Mouse (Mus musculus) embryonic facial prominence, embryonic 12.5 days (tissue): ENCODE measurements around the gene Als2cl. TPM values are rescaled to one million over a fixed set of nuclear protein-coding genes. Genes with fewer than 3 reads are reported as not detected.

ENCODE experiments used
- ATAC-seq: fragments of 200-750 bp; cut with Nextera tagmentation; 2 replicates; pipeline ENCODE4 v1.8.0; 2017; ENCODE audit not compliant: insufficient number of reproducible peaks, insufficient read depth, low FRiP score, low TSS enrichment
- H3K27ac ChIP-seq: fragments of 300-500 bp; sonication (generic); 2 replicates; pipeline ENCODE4 v1.5.1; 2016; ENCODE audit warnings: mild to moderate bottlenecking
- H3K27me3 ChIP-seq: fragments of 300-500 bp; sonication (generic); 2 replicates; pipeline ENCODE4 v1.6.1; 2016; ENCODE audit warnings: mild to moderate bottlenecking, moderate library complexity
- H3K36me3 ChIP-seq: fragments of 300-500 bp; sonication (generic); 2 replicates; pipeline ENCODE4 v1.6.1; 2016; ENCODE audit warnings: mild to moderate bottlenecking
- H3K4me1 ChIP-seq: fragments of 300-500 bp; sonication (generic); 2 replicates; pipeline ENCODE4 v1.6.1; 2016
- H3K4me2 ChIP-seq: fragments of 300-500 bp; sonication (generic); replicated peaks from 2 replicates; pipeline ENCODE4 v1.6.1; 2016; ENCODE audit warnings: mild to moderate bottlenecking, moderate library complexity
- H3K4me3 ChIP-seq: fragments of 300-500 bp; sonication (generic); 2 replicates; pipeline ENCODE4 v1.5.1; 2016; ENCODE audit warnings: mild to moderate bottlenecking
- H3K9ac ChIP-seq: fragments of 300-500 bp; sonication (generic); 2 replicates; pipeline ENCODE4 v1.6.1; 2016; ENCODE audit warnings: mild to moderate bottlenecking, moderate library complexity
- H3K9me3 ChIP-seq: fragments of 300-500 bp; sonication (generic); 2 replicates; pipeline ENCODE4 v1.6.1; 2016; ENCODE audit warnings: mild to moderate bottlenecking, moderate library complexity
- WGBS: fragments of 180-500 bp; shearing (Covaris S2); methylation state at CpG from one replicate; pipeline ENCODE4 v1.1.7; 2016; 5-methylcytosine and 5-hydroxymethylcytosine counted together
- polyA plus RNA-seq: library from polyadenylated mRNA; unstranded; fragments of >200 nt; fragmentation: Nextera tagmentation; extraction: Ambion mirVana; gene quantifications from 2 replicates; pipeline ENCODE4 v1.2.1, GENCODE M21; 2016

Gene Als2cl
- polyA plus RNA-seq, 1 experiment from 2014 or later = 2.2 TPM

DNA sequence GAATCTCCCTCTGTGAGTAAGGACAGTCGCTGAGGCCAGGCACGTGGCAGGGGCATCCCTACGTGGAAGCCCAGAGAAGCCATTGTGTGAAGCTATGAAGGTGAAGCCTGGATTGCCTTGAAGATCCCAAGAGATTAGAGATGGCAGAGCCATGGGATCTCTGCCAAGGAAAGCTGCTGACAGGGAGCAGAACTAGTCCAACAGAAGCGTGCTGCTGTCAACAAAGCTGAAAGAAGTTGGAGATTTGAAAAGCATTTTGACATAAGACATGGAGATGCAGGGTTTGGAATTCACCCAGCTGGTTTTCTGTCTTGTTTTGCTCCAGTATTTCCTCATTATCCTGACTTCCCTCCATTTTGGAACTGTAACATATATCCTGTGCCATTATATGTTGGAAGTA, 22.6 kb downstream of the Als2cl start:
- Histone ChIP-seq H3K4me2 (no peak overlapping the region), H3K36me3 (no peaks in the 10 kb centered on the region), H3K9me3 (no peaks in the 10 kb centered on the region), H3K9ac (no peak overlapping the region), H3K27ac (no peak overlapping the region), H3K27me3 (no peaks in the 10 kb centered on the region), H3K4me3 (no peak overlapping the region), H3K4me1 (no peaks in the 10 kb centered on the region)
- WGBS = 79% methylated on average over 4 of the region's 4 CpGs
- ATAC-seq = no peak

GRCm38 (mm10) chr9:110907201-110907837, 27.6 kb downstream of the Als2cl start:
- Histone ChIP-seq H3K4me1 (no peaks in the 10 kb centered on the region), H3K4me2 (no peak overlapping the region), H3K27ac (no peak overlapping the region), H3K9me3 (no peaks in the 10 kb centered on the region), H3K4me3 (no peak overlapping the region), H3K9ac (no peak overlapping the region), H3K36me3 (no peaks in the 10 kb centered on the region), H3K27me3 (no peaks in the 10 kb centered on the region)
- 92% methylated on average over 11 of the region's 11 CpGs for WGBS
- ATAC-seq = no peak

GRCm38 (mm10) chr9:110907838-110908630, 28.4 kb downstream of the Als2cl start:
- WGBS = 76% methylated on average over 4 of the region's 4 CpGs
- Histone ChIP-seq H3K4me2 (no peak overlapping the region), H3K27ac (no peak overlapping the region), H3K9ac (no peak overlapping the region), H3K27me3 (no peaks in the 10 kb centered on the region), H3K36me3 (no peaks in the 10 kb centered on the region), H3K4me3 (no peak overlapping the region), H3K9me3 (no peaks in the 10 kb centered on the region), H3K4me1 (no peaks in the 10 kb centered on the region)
- no peak for ATAC-seq

DNA sequence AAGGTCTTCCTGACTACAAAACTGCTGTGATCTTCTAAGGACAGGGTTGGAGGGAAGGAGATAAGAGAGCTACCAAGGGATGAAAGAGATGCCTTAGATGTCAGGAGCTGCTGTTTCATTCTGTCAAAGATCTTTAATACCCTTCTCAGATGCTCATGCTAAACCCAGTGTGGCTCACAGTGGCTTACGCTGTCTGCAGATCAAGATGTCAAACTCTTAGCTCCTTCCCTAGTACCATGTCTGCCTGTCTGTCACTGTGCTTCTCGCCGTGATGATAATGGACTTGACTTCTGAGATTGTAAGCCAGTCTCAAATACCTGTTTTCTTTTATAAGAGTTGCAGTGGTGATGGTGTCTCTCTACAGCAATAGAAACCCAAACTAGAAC, 29.0 kb downstream of the Als2cl start:
- H3K27me3 ChIP-seq = no peaks in the 10 kb centered on the region
- no peak overlapping the region for H3K4me3 ChIP-seq
- ATAC-seq = no peak
- no peak overlapping the region for H3K9ac ChIP-seq
- no peaks in the 10 kb centered on the region for H3K36me3 ChIP-seq
- H3K4me1 ChIP-seq = no peaks in the 10 kb centered on the region
- no peak overlapping the region for H3K27ac ChIP-seq
- no peak overlapping the region for H3K4me2 ChIP-seq
- no peaks in the 10 kb centered on the region for H3K9me3 ChIP-seq
- whole genome bisulfite sequencing = 88% methylated on average over 3 of the region's 3 CpGs

DNA sequence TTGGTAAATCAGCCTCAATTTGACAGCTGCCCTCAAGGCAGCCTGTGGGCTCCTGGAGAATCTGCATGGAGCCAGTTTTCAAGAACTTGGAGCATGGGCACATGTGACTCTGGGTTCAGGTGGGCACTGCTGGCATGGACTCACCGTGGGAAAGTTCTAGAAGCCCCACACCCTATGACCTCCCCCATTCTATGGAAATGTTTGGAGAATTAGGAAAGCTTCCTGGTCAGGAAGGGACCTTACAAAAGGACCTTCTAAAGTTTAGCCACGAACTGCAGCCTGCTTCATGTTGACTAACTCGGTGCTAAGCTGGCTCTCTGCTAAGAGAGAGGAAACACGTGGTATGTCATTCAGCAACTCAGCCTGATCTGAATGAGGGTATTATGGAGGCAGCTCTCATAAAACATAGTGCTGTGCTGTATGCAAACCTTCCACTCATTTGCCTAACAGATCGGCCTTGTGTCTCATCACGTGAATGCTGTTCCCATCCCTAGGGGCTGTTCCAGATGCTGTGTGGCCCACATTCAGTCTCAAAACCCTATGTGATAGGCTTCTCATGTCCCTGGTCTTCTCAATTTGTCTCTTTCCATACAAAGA, 29.8 kb downstream of the Als2cl start:
- Histone ChIP-seq H3K4me2 (no peak overlapping the region), H3K27ac (no peak overlapping the region), H3K9ac (no peak overlapping the region), H3K27me3 (no peaks in the 10 kb centered on the region), H3K4me3 (no peak overlapping the region), H3K4me1 (no peaks in the 10 kb centered on the region), H3K36me3 (no peaks in the 10 kb centered on the region), H3K9me3 (no peaks in the 10 kb centered on the region)
- no peak for ATAC-seq
- WGBS = 75% methylated on average over 6 of the region's 6 CpGs

GRCm38 (mm10) chr9:110914631-110915236, 35.1 kb downstream of the Als2cl start:
- H3K4me2 ChIP-seq = no peak overlapping the region
- 0 out of 2 replicates have a peak, but pooled peaks cover 4% of the 10 kb centered on the region for H3K4me1 ChIP-seq
- no peak for ATAC-seq
- H3K27ac ChIP-seq = no peak overlapping the region
- 57% methylated on average over 21 of the region's 21 CpGs for WGBS
- H3K36me3 ChIP-seq = no peaks in the 10 kb centered on the region
- no peaks in the 10 kb centered on the region for H3K27me3 ChIP-seq
- no peak overlapping the region for H3K4me3 ChIP-seq
- no peaks in the 10 kb centered on the region for H3K9me3 ChIP-seq
- no peak overlapping the region for H3K9ac ChIP-seq

- H3K27ac ChIP-seq = no peak overlapping the region
- no peaks in the 10 kb centered on the region for H3K27me3 ChIP-seq
- 0 out of 2 replicates have a peak, but pooled peaks cover 4% of the 10 kb centered on the region for H3K4me1 ChIP-seq
- no peaks in the 10 kb centered on the region for H3K9me3 ChIP-seq
- no peaks in the 10 kb centered on the region for H3K36me3 ChIP-seq
- H3K4me3 ChIP-seq = no peak overlapping the region
- H3K9ac ChIP-seq = no peak overlapping the region
- ATAC-seq = no peak
- no peak overlapping the region for H3K4me2 ChIP-seq
- WGBS = 70% methylated on average over 8 of the region's 8 CpGs
Measured at GRCm38 (mm10) chr9:110915466-110915865, 35.8 kb downstream of the Als2cl start.

DNA sequence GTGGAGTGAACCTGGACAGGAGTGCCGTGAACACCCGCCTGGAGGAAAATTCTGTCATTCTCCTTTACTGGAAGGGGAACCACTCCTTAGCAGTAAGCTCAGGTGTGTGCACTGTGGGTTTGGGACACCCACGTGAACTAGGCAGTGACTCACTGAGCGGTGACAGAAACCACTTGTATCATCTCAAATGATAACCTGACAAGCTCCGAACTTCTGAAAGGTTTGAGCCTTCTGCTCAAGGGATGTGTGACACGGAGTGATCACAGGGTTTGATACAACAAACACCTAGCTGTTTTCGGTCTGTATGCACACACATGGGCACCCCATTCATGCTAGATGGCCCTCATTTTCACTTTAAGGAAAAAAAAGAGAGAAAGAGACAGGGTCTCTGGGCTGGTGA, 37.1 kb downstream of the Als2cl start, which contains the start of gene Fam240a:
TSS of gene Fam240a (minus strand) at position 76 of the 400 bp plus-strand sequence.
- ATAC-seq = no peak
- Histone ChIP-seq H3K27ac (no peak within 1 kb of the TSS), H3K9ac (no peak within 1 kb of the TSS), H3K9me3 (no peaks in the 10 kb centered on the region), H3K36me3 (no peaks in the 10 kb centered on the region), H3K4me3 (no peak within 1 kb of the TSS), H3K4me1 (0 out of 2 replicates have a peak, but pooled peaks cover 4% of the 10 kb centered on the region), H3K27me3 (no peaks in the 10 kb centered on the region), H3K4me2 (no peak within 1 kb of the TSS)
- 91% methylated on average over 7 of the region's 7 CpGs for WGBS

- Histone ChIP-seq H3K27me3 (no peaks in the 10 kb centered on the region), H3K4me1 (no peaks in the 10 kb centered on the region), H3K4me2 (no peak overlapping the region), H3K9me3 (no peaks in the 10 kb centered on the region), H3K4me3 (no peak overlapping the region), H3K27ac (peak overlapping the region; percentile 20; the same call in 1 of the 2 replicates), H3K36me3 (no peaks in the 10 kb centered on the region), H3K9ac (no peak overlapping the region)
- ATAC-seq = no peak
- WGBS = 37% methylated on average over 15 of the region's 15 CpGs
Measured at GRCm38 (mm10) chr9:110920665-110921419, 41.2 kb downstream of the Als2cl start.

DNA sequence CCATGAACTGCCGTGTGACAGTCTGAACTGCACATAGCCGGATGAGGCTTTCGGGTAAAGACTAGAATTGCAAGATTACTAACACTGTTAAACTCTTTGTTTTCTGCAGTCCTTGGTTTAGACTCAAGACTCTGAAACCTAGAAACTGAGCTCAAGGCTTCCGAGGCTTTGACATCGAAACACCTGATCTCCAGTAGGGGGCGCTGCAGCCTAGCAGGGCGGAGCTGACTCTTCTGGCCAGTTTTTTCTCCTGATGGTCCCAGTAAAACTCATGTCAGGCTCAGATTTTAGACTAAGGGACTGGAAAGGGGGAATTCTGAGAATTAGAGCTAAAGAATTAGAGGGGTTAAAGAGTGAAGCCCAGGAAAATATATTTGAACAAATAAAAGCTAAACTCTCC, 43.1 kb downstream of the Als2cl start:
- Histone ChIP-seq H3K9me3 (no peaks in the 10 kb centered on the region), H3K9ac (no peak overlapping the region), H3K4me1 (no peaks in the 10 kb centered on the region), H3K27me3 (no peaks in the 10 kb centered on the region), H3K4me2 (no peak overlapping the region), H3K4me3 (no peak overlapping the region), H3K36me3 (no peaks in the 10 kb centered on the region), H3K27ac (no peak overlapping the region)
- 15% methylated on average over 7 of the region's 7 CpGs for WGBS
- no peak for ATAC-seq

- no peaks in the 10 kb centered on the region for H3K36me3 ChIP-seq
- H3K4me1 ChIP-seq = no peaks in the 10 kb centered on the region
- H3K27ac ChIP-seq = no peak overlapping the region
- H3K9me3 ChIP-seq = no peaks in the 10 kb centered on the region
- no peak for ATAC-seq
- no peak overlapping the region for H3K4me3 ChIP-seq
- H3K27me3 ChIP-seq = no peaks in the 10 kb centered on the region
- 75% methylated on average over 6 of the region's 6 CpGs for WGBS
- H3K9ac ChIP-seq = no peak overlapping the region
- no peak overlapping the region for H3K4me2 ChIP-seq
Measured at GRCm38 (mm10) chr9:110931573-110931972, 51.9 kb downstream of the Als2cl start.
